Mouse (Mus musculus) 3134 (cell line): ENCODE results near the gene Hba-x.

Experiments used
- DNase-seq: peaks from one replicate; pipeline ENCODE4 v3.0.0-alpha.2; 2011; ENCODE audit warnings: low spot score; ENCODE audit not compliant: insufficient read length; ENCODE audit errors: extremely low read depth

Gene Hba-x

GRCm38 (mm10) chr11:32276347-32276746 is at the start of gene Hba-x:
Hba-x (plus strand) TSS chr11:32276400.
- DNase-seq = no peak

GRCm38 (mm10) chr11:32227041-32227440 is 49.2 kb upstream of the Hba-x start:
- DNase-seq = no peak

- DNase-seq = no peak
Measured at GRCm38 (mm10) chr11:32227555-32227954, 48.6 kb upstream of the Hba-x start.

- no peak for DNase-seq
Measured at GRCm38 (mm10) chr11:32228292-32228845, 47.8 kb upstream of the Hba-x start.

GRCm38 (mm10) chr11:32230220-32230619 is 46.0 kb upstream of the Hba-x start:
- no peak for DNase-seq

- no peak for DNase-seq
Measured at GRCm38 (mm10) chr11:32231125-32231524, 45.1 kb upstream of the Hba-x start.

GRCm38 (mm10) chr11:32232848-32233247 is 43.4 kb upstream of the Hba-x start:
- DNase-seq = no peak

- DNase-seq = no peak
Measured at GRCm38 (mm10) chr11:32233895-32234294, 42.3 kb upstream of the Hba-x start.

GRCm38 (mm10) chr11:32234816-32235485 is 41.2 kb upstream of the Hba-x start:
- no peak for DNase-seq

- no peak for DNase-seq
Measured at GRCm38 (mm10) chr11:32235646-32236045, 40.6 kb upstream of the Hba-x start.

GRCm38 (mm10) chr11:32236132-32236531 is 40.1 kb upstream of the Hba-x start:
- no peak for DNase-seq

GRCm38 (mm10) chr11:32236712-32237410 is 39.3 kb upstream of the Hba-x start:
- no peak for DNase-seq

- no peak for DNase-seq
Measured at GRCm38 (mm10) chr11:32237411-32237795, 38.8 kb upstream of the Hba-x start.

GRCm38 (mm10) chr11:32238093-32238860 is 37.9 kb upstream of the Hba-x start:
- DNase-seq = no peak

GRCm38 (mm10) chr11:32241391-32241790 is 34.8 kb upstream of the Hba-x start:
- DNase-seq = no peak

GRCm38 (mm10) chr11:32242209-32242608 is 34.0 kb upstream of the Hba-x start:
- DNase-seq = no peak

- no peak for DNase-seq
Measured at GRCm38 (mm10) chr11:32243205-32243955, 32.8 kb upstream of the Hba-x start.

GRCm38 (mm10) chr11:32244064-32244463 is 32.1 kb upstream of the Hba-x start:
- DNase-seq = no peak

GRCm38 (mm10) chr11:32244617-32245016 is 31.6 kb upstream of the Hba-x start:
- no peak for DNase-seq

- no peak for DNase-seq
Measured at GRCm38 (mm10) chr11:32245614-32246013, 30.6 kb upstream of the Hba-x start.

GRCm38 (mm10) chr11:32247068-32247467 is 29.1 kb upstream of the Hba-x start:
- DNase-seq = no peak
